Mouse (Mus musculus) gastrocnemius, postnatal 10 days (tissue): ENCODE data around the gene Nlrp9b. TPM values are rescaled to one million over a fixed set of nuclear protein-coding genes. Genes with fewer than 3 reads are reported as not detected.

ENCODE experiments used
- total RNA-seq, 2 experiments: library from RNA; stranded (reverse); gene quantifications; 2 replicates each; pipeline ENCODE4 v1.2.3; 2021

Gene Nlrp9b
- total RNA-seq, 2 experiments from 2014 or later: not detected

Other genes with a start within 250 kb of the Nlrp9b start
- 10 to 100 TPM; 13.3 to 14.6 TPM for gene Nectin2, start 241.0 kb upstream of the Nlrp9b start, total RNA-seq
- gene Bcam, start 220.4 kb upstream of the Nlrp9b start, total RNA-seq: 10 to 100 TPM; 60.3 to 68.9 TPM
- gene Cblc, start 194.7 kb upstream of the Nlrp9b start, total RNA-seq: under 1 TPM; 0.38 to 0.59 TPM
- gene Bcl3, start 168.7 kb upstream of the Nlrp9b start, total RNA-seq: 1 to 10 TPM; 1.8 to 7.0 TPM
- gene Gm19345, start 139.5 kb upstream of the Nlrp9b start, total RNA-seq: not detected
- not detected for gene Ceacam16, start 130.2 kb upstream of the Nlrp9b start, total RNA-seq
- gene Ceacam19, start 103.5 kb upstream of the Nlrp9b start, total RNA-seq: not detected
- 10 to 100 TPM; 10.7 to 15.3 TPM for gene Pvr, start 70.3 kb upstream of the Nlrp9b start, total RNA-seq
- not detected for gene Igsf23, start 40.7 kb upstream of the Nlrp9b start, total RNA-seq
- not detected for gene Ceacam20, start 26.1 kb upstream of the Nlrp9b start, total RNA-seq
- not detected for gene Vmn1r91, start 108.2 kb downstream of the Nlrp9b start, total RNA-seq
- not detected for gene Gm16442, start 131.1 kb downstream of the Nlrp9b start, total RNA-seq
- not detected for gene Vmn1r93, start 147.6 kb downstream of the Nlrp9b start, total RNA-seq
- gene Vmn1r94, start 176.9 kb downstream of the Nlrp9b start, total RNA-seq: not detected
- gene Vmn1r95, start 202.2 kb downstream of the Nlrp9b start, total RNA-seq: not detected
- gene Gm6164, start 214.1 kb downstream of the Nlrp9b start, total RNA-seq: not detected
- gene Gm4498, start 242.4 kb downstream of the Nlrp9b start, total RNA-seq: not detected